Mouse (Mus musculus) yolk sac, embryonic 10.5 days (tissue): ENCODE results near the gene Msi2.

Experiments
- DNase-seq: peaks from one replicate; pipeline ENCODE4 v3.0.0-alpha.2; 2017; ENCODE audit warnings: low spot score

The Msi2 gene

GRCm38 (mm10) chr11:88709876-88710614, 8.3 kb downstream of the Msi2 start:
- DNase-seq: no peak

DNA sequence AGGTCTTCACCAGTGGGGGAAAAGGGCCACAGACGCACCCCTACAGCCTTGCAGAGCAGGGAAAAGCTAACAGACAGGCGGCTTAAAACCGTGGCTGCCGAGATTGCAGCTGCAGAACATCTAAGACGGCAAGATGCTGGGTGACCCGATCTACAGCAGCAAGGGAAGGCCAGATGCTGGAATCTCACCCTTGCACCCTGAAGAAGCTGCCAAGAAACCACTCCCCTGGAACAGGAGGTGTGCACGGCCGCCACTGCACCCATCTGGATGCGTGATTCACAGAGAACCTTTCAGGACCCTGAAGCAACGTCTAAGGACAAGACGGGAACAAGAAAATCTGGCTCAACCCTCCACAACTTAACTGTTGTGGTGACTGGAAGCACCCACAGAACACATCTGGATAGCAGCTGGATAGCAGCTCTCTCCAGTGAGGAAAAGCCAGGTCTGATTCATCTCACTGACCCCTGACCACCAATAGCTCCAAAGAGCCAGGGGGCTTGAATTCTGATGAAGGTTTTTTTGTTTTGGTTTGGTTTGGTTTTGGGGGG, 11.0 kb downstream of the Msi2 start:
- DNase-seq: no peak

DNA sequence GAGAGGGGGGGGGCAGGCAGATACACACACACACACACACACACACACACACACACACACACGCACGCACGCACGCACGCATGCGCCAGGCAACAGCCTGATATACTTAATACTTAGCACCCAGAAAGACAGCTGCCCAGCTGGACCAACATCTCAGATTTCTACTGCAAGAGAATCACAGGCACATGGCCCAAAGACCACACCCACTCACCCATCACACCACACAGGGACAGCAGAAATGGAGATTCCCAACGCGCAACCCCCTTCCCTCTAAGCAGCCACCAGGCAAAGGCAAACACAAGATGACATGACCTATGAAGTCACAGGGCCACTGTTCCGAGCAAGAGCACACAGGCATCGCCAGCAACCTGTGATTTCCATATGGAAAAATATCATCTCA, 13.6 kb downstream of the Msi2 start:
- DNase-seq: no peak

- no peak for DNase-seq
Measured at GRCm38 (mm10) chr11:88703220-88703619, 15.1 kb downstream of the Msi2 start.

GRCm38 (mm10) chr11:88701976-88702659, 16.2 kb downstream of the Msi2 start:
- no peak for DNase-seq

DNA sequence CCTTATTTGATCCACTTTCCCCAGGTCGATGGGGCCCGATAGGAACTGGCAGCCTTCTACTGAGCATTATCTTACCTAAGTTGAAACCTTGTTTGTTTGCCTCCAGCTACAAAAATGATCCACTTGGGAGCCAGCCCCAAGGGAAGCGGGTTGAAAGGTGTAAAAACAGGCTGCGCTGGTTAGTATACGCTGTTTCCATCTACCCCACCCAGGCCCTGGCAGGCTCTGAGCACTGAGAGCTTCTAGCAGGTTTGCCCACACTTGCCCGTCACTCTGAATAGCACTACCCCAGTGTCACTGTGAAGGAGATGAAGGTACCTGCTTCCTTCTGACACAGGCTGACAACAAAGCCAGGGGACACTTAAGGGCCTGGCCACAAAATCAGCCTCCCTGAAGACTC, 17.3 kb downstream of the Msi2 start:
- DNase-seq: no peak

GRCm38 (mm10) chr11:88700202-88700711, 18.1 kb downstream of the Msi2 start:
- no peak for DNase-seq

DNA sequence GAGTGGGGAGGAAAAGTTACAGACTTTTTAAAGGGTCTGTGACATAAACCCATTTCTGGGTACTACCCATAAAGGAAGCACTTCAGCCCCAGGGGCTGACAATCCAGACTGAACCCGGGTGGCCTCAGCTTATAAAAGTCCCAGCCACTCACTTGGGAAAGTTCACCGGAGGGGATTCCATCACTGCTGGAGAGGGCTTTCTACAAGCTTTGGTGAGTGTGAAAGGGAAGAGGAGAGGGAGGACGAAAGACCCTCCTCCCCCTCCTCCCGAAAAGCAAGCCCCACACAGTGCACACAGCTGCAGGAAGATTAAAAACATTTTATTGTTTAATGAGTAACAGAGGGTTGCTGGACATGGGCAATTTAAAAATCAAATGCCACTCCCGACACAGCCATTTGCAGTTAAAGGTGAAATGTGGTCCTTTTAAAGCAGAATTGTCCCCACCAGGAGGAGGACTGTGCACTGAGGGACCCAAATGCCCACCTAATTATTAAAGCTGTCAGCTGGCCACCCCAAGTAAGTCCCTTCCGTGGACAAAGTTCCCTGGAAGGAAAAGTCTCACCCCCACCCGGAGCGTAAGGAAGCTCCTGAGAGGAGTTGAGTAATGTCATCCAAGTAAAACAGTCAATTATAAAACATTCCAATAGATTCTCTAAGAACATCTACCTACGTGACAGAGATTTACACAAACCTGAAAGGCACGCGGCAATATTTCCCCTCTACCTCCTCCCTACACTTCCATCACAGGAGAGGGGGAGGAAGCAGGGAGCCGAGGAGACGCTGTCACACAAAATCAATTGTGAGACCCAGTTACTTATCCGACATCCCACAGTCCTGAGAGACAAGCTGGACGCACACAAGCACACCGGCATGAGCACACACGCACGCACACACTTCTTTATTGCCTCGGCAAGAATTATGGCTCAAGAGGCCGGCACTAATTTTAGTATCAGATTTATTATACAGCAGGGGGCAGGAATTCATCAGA, 24.1 kb downstream of the Msi2 start:
- DNase-seq: no peak

DNA sequence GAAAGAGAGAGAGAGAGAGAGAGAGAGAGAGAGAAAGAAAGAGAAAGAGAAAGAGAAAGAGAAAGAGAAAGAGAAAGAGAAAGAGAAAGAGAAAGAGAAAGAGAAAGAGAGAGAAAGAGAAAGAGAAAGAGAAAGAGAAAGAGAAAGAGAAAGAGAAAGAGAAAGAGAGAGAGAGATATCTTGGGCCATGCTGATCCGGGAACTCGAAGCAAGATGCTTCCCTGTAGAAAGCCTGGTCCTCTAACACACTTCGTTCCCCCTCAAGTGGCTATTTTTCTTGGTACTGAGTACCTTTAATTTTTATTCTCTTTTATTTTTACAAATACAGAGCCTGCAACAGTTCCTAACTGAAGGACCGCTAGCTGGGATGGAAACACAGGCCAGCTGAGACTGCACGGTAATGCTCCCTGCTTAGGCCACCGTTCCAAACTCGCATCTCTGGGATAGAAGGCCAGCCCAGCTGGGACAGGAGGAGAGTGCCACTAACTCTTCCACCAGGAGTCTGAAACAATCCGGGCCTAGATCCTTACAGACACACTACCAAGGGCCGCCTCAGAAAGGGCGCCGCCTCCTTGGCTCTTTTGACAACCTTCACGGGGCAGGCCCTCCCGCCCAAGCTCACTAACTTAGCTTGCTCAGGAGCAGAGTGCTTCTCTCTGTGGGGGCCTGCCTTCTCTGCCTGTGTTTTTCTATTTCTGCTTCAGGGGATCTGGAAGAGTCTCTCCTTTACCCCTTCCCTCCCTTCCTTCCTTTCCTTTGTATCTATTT, 25.1 kb downstream of the Msi2 start:
- DNase-seq: no peak

GRCm38 (mm10) chr11:88692374-88692773, 25.9 kb downstream of the Msi2 start:
- no peak for DNase-seq

GRCm38 (mm10) chr11:88690556-88691287, 27.6 kb downstream of the Msi2 start:
- no peak for DNase-seq

GRCm38 (mm10) chr11:88689831-88690459, 28.4 kb downstream of the Msi2 start:
- no peak for DNase-seq

DNA sequence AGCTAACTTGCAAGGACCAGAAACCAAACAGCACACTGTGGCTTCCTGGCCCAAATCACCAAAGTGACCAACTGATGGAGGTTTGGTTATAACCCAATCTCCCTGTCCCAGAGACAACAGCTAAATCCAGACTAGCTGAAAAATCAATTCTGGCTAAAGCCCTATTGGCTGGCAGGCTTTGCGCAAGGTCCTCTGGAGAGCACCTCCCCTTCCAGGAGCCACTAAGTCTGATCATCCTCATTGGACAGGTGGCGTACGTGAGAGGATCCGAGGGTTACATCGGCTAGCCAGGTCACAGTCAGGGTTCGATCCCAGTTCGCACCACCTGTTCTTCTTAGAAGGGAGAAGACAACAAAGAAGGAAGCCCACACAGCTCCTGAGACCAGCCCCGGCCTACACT, 29.7 kb downstream of the Msi2 start:
- DNase-seq: no peak

- no peak for DNase-seq
Measured at GRCm38 (mm10) chr11:88687711-88688110, 30.6 kb downstream of the Msi2 start.

- no peak for DNase-seq
Measured at GRCm38 (mm10) chr11:88687010-88687409, 31.3 kb downstream of the Msi2 start.

DNA sequence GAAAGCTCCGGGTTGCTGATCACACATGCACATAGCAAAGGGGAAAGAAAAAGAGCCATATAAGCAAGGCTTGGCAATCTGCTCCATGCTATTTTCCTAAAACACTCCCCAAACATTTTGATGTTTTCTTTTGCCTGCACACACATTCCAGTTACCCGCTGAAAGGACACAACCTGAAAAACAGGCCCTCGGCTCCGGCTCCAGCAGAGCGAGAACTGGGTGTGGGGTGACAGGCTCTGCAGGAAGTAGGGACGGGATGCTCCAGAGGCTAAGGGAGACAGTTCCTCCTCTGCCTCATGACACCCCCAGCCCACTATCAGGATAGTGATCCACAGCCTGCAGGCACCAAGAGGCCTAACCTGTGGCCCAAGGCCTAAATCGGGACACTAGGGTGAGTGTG, 32.3 kb downstream of the Msi2 start:
- no peak for DNase-seq

GRCm38 (mm10) chr11:88683026-88683770, 35.1 kb downstream of the Msi2 start:
- DNase-seq: no peak

- no peak for DNase-seq
Measured at GRCm38 (mm10) chr11:88677350-88677749, 41.0 kb downstream of the Msi2 start.

GRCm38 (mm10) chr11:88676597-88676996, 41.7 kb downstream of the Msi2 start:
- no peak for DNase-seq
